Mouse (Mus musculus): ENCODE measurements at regions not wholly inside any gene's neighbourhood (a gene's known extent, or its start where the extent isn't known, plus 50 kb on each side); places are given as distances from the start of the nearest gene placed in this dataset.

DNA sequence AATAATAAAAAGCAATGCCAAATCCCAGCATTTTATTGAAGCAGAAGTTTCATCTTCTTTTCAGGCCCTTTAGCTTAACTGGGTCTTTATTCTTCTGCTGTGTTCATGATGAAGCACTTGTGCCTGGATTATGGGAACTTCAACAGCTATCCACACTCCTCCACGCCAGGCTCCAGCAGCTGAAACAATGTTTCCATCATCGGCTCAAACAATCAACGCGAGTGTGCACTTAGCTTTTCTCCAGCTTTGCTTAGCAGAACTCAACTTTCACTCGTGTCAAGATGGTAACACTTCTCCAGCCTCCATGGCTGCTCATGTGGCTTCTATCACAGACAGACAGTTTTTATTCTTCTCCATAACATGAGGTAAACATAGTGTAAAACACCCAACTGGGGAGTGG, 143.8 kb upstream of the Mdm1 start:
- DNase-seq (ENCODE audit: low spot score), result no peak

DNA sequence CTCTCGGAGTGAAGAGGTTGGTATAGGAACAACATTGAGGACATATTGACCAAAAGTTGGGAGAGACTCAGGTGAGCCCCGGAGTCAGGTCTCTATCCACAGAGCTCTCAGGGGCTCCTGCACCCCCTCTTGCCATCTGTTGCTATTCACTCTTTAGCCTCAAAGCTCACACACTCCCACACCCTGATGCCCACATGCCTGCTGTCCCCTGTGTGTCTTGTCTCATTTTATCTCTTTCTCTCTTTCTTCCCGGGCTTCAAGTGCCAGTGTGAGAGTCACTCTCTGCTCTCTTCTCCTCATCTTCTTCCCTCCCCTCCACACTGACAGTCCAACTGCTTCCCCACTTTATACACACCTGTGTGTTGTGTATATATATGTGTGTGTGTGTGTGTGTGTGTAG, 141.0 kb upstream of the Mdm1 start:
- DNase-seq (ENCODE audit: low spot score), result no peak

GRCm38 (mm10) chr10:118001501-118001900, 140.1 kb upstream of the Mdm1 start:
- no peak for DNase-seq (ENCODE audit: low spot score)

- no peak for DNase-seq (ENCODE audit: low spot score)
Observed at GRCm38 (mm10) chr10:118001971-118002370, 139.6 kb upstream of the Mdm1 start.

DNA sequence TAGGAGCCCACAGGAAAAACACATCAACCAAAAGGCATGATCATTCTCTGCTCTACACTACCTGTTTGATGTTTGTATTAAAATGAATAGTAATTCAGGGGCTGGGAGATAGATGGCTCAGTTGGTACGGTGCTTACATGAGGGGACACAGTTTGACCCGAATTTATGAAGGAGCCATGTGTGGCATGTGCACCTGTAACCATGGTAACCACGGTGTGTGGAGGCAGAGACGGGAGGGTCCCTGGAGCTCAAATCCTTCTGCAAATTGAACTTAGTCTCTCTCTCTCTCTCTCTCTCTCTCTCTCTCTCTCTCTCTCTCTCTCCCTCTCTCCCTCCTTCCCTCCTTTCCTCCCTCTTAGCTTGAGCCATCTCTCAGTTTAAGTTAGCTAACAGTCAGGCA, 139.1 kb upstream of the Mdm1 start:
- no peak for DNase-seq (ENCODE audit: low spot score)

DNA sequence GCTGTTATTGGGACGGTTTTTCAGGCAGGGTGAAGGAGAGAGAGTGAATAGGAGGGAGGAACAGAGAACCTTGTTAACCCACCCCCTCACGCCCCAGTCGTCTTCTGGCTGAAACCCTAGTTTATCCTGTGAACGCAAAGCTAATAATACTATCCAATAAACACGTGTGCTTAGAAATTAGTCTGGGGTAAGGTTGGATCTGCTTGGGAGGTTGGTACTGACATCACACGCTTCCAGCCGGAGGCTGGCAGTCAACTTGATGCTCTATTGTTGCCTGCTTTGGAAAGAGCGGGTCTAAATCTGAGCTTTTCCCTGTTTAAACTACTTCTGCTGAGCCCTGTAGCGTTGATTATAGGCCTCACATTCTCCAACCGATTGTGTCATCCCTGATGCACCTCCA, 138.4 kb upstream of the Mdm1 start:
- DNase-seq (ENCODE audit: low spot score), result no peak

DNA sequence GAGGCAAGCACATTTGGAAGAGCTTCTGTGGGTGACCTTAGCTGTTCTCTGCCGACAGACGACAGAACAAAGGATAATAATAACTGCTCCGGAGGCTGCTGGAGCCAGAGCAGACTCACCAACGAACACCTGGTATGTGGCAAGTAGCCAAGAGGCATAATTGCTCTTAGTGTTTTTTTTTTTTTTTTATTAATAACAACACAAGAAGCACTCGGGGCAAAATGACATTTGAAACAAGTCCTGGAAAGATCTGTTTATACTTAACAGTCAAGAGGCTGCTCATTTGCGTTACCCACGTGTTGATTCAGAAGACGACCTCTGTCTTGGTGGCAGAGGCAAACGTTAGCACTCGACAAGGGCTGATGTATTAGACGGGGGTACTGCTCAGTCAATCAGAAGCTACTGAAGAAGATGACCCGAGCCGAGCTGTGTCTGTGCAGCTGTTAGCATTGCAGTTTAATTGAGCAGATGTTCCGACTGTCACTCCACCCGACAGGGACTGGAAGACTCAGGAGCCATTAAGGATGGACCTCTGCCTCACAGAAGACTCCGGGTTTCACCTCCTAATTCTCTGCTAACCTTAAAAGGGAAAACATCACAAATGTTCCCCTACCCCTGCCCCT, 137.8 kb upstream of the Mdm1 start:
- peak; percentile 75 for DNase-seq (ENCODE audit: low spot score)

DNA sequence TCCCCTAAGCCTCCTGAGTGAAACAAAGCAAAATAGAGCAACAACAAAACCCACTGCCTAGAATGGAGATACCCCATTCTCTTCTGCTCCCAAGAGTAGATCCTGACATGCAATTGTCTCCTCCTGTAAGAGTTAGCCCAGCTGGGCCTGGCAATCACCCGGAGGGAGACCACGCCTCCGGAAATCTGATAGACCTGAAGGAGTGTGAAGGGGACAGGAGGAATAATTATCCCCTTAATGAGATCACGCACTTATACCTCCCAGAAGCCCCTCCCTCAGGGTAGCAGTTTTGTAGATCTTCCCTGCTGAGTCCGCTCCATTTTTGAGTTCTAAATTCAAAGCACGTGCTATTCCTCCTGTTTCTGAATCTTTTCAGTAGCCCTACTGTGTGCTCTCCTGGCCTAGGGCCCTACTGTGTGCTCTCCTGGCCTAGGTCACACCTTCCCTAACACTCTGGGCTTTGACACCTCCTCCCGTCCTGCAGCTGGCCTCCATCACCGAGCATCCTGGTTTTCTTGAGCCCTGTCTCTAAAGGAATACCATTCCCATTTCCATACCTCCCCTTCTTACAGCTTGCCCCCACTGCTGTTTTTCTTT, 137.2 kb upstream of the Mdm1 start:
- DNase-seq (ENCODE audit: low spot score), result no peak

DNA sequence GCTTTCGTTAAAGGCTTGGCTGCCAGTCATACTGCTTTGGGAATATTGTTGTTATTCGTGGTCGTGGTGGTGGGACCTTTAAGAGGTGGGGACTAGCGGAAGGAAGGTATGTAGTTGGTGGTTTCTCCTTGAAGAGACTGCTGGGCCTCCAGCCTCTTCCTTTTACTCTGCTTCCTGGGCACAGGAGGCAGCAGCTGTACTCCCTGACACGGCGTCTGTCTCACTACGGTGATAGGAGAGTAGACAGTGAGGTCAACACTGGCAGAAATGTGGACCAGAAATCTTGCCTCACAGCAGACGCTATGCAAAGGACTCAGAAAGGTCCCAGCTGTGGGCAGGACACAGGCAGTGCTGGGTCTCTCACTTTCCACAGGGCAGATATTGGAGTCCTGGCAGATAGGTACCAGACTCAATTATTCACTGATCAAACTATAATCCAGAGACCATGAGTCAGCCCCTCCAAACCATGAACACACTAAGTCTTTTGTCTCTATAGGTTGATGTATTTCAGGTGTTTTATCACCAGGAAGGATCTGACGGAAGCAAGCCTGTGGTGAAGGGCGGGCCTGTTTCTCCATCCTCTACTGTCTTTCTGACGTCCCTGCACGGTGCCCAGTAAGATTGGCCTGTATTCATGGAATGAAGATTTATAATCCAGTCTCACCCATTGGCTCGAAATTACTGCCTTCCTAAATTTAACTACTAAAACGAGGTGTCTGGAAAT, 134.6 kb upstream of the Mdm1 start:
- DNase-seq (ENCODE audit: low spot score), result peak; percentile 85

- DNase-seq (ENCODE audit: low spot score), result peak; percentile 56
Observed at GRCm38 (mm10) chr10:118007846-118008245, 133.8 kb upstream of the Mdm1 start.

DNA sequence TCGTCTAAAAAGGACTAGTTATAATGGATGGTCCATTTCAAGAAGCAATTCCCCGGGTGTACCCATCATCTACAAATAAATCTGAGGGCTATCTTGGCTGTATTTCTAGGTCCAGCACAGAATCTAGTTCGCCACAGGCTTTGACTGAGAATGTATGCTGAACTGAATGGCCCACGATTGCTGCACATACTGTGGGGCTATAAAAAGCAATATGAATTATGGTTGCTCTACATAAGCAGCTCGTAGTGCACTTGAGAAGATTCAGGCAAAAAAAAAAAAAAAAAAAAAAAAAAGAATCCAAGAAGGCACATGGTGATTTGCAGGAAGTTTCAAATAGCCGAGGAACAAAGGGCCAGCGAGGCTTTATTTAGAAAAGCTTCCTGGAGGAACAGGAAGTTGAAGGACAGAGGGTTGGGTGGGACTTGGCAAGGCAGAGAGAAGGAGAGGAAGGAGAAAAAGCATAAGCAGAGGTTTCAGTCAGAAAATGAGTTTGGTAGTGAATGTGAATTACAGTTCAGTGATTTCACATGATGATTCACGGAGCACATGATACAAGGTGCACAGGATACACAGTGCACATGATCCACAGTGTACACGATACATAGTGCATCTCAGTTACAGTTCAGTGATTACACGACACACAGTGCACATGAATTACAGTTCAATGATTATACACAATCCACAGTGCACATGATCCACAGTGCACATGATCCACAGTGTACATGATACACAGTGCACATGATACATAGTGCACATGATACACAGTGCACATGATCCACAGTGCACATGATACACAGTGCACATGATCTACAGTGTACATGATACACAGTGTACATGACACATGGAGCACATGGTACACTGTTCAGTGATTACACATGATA, 129.7 kb upstream of the Mdm1 start:
- no peak for DNase-seq (ENCODE audit: low spot score)

DNA sequence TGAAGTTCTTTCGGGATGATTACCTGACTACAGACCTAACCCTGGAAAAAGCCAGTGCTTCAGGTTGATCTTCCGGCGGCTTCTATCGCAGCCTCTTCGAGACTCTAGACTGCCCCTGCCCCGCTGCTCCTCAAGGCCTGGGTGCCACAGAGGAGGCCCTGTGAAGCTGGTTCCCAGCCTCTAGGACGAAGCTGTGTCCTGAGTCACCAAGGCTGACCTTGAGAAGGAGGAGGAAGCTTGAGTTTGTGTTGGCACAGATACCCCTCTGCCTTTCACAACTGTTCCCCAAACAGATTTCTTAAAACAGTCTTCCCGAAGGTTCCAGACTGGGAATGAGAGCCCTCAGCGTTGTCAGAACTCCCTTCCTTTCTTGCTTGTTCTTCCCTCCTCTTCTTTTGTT, 112.8 kb upstream of the Mdm1 start:
- no peak for DNase-seq (ENCODE audit: low spot score)

DNA sequence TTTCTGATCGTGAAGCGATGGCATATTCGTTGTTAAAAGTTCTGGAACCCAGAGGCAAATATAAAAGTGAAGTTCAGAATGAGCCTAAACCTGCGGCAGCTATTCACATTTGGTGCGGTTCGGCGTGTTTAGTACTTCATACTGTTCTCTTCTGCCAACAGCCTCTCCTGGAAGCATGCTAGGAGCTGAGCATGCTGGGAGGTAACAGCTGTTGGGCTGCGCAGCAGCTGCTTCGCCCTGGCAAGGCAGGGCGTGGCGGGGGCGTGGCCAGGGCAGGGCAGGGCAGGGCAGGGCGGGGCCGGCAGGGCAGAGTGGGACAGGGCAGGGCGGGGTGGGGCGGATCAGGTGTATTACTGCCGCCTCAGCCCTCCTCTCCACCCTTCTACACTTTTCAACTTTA, 107.2 kb upstream of the Mdm1 start:
- DNase-seq (ENCODE audit: low spot score), result no peak

DNA sequence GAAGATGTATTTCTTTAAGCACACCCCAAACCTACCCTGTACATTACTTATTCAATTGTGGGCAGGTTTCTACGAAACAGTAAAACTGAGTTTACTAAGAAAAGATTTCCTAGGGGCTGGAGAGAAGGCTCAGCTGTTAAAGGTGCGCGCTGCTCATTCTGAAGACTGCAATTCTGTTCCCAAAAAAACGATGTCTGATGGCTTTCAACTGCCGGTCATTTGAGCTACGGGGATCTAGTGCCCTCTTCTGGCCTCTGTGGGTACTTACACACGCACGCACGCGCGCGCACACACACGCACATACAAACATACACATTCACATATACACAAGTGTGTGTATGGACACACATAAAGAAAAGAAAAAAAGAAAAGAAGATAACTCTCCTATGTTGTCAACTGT, 106.6 kb upstream of the Mdm1 start:
- DNase-seq (ENCODE audit: low spot score), result no peak

DNA sequence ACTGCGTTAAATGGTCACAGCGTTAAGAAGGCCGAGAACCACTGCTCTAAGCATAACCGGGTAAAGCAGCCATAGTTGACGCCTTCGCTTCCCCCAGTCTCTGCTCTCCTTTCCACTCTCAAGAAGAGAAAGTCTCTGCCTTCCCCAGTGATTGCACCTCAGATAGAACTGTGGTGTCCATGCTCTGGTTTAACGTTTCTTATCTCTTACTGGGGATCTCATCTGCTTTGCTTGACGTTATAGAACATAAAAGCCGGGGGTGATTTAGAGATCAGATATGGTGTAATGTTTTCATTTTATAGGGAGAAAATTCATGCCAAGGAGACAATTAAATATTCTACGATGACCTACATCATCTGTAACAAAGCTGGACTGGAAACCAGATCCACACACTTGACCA, 103.1 kb upstream of the Mdm1 start:
- DNase-seq (ENCODE audit: low spot score), result no peak

DNA sequence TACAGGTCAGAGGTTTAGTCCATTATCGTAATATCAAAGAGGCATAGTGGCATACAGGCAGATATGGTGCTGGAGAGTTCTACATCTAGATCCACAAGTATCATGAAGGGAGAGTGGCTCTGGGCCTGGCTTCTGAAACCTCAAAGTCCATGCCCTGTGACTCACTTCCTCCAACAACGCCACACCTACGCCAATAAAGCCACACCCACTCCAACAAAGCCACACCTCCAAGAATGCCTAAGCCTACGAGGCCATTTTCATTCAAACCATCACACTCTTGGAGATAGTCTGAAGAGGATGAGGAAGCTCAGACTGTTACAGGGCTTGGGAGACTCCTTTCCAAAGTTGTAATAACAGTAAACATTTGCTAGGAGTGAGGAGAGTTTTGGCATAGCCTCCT, 102.6 kb upstream of the Mdm1 start:
- no peak for DNase-seq (ENCODE audit: low spot score)

- no peak for DNase-seq (ENCODE audit: low spot score)
Observed at GRCm38 (mm10) chr10:118041068-118041467, 100.5 kb upstream of the Mdm1 start.

- DNase-seq (ENCODE audit: low spot score), result peak; percentile 48
Observed at GRCm38 (mm10) chr10:118043761-118044160, 97.8 kb upstream of the Mdm1 start.

DNA sequence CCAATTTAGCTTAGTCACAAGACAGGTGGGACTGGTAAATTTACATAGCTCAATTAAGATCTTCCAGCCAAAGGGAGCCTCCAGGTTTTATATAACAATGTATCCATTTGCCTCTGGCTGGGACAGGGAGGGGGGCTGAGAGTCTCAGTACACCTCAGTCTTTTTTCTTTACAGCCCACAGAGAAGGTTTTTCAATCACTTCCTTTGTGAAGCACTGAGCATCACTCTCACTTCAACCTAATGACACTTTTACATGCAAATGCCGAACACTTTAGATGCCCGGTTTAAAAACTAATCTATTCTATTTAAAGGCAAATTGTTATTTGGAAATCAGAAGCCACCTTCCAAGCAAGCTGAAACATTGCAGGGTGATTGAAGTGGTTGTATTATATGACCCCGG, 96.8 kb upstream of the Mdm1 start:
- DNase-seq (ENCODE audit: low spot score), result no peak

DNA sequence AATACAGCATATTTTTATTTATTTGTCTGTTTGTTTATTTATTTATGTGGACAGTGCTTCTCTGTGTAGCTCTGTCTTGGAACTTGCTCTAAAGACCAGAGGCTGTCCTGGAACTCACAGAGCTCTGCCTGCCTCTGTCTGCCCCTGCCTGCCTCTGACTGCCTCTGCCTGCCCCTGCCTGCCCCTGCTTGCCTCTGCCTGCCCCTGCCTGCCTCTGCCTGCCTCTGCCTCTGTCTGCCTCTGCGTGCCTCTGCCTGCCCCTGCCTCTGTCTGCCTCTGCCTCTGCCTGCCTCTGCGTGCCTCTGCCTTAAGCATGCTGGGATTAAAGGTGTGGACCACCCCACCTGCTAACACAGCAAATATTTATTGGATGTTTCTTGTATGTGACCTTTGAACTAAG, 96.2 kb upstream of the Mdm1 start:
- no peak for DNase-seq (ENCODE audit: low spot score)

- no peak for DNase-seq (ENCODE audit: low spot score)
Observed at GRCm38 (mm10) chr10:118046328-118046727, 95.3 kb upstream of the Mdm1 start.

GRCm38 (mm10) chr10:118046831-118047230, 94.8 kb upstream of the Mdm1 start:
- DNase-seq (ENCODE audit: low spot score), result no peak

GRCm38 (mm10) chr10:118049330-118049729, 92.3 kb upstream of the Mdm1 start:
- DNase-seq (ENCODE audit: low spot score), result peak; percentile 76

Measured in MN1 (cell line).